Mouse (Mus musculus) intestine, embryonic 16.5 days (tissue): ENCODE measurements at regions not wholly inside any gene's neighbourhood (a gene's known extent, or its start where the extent isn't known, plus 50 kb on each side); places are given as distances from the start of the nearest gene placed in this dataset.

Experiments
- ATAC-seq: fragments of 200-750 bp; cut with Nextera tagmentation; 2 replicates; pipeline ENCODE4 v1.8.0; 2017; ENCODE audit warnings: moderate TSS enrichment, moderate library complexity
- H3K27ac ChIP-seq: fragments of 300-500 bp; sonication (generic); 2 replicates; pipeline ENCODE4 v1.5.1; 2014; ENCODE audit warnings: mild to moderate bottlenecking, low read length
- H3K27me3 ChIP-seq: fragments of 300-500 bp; sonication (generic); replicated peaks from 2 replicates; pipeline ENCODE4 v1.6.1; 2014; ENCODE audit warnings: low read length, control low read depth, mixed read lengths; ENCODE audit not compliant: control insufficient read depth, insufficient read depth
- H3K36me3 ChIP-seq: fragments of 300-500 bp; sonication (generic); 2 replicates; pipeline ENCODE4 v1.6.1; 2014; ENCODE audit warnings: low read length, control low read depth; ENCODE audit not compliant: control insufficient read depth, insufficient read depth
- H3K4me1 ChIP-seq: fragments of 300-500 bp; sonication (generic); 2 replicates; pipeline ENCODE4 v1.6.1; 2014; ENCODE audit warnings: low read length, control low read depth, mixed read lengths; ENCODE audit not compliant: control insufficient read depth, insufficient read depth
- H3K4me2 ChIP-seq: fragments of 300-500 bp; sonication (generic); 2 replicates; pipeline ENCODE4 v1.6.1; 2014; ENCODE audit warnings: low read depth, low read length, control low read depth
- H3K4me3 ChIP-seq: fragments of 300-500 bp; sonication (generic); 2 replicates; pipeline ENCODE4 v1.5.1; 2014; ENCODE audit warnings: mild to moderate bottlenecking, low read length
- H3K9ac ChIP-seq: fragments of 300-500 bp; sonication (generic); 2 replicates; pipeline ENCODE4 v1.6.1; 2014; ENCODE audit warnings: low read depth, low read length
- H3K9me3 ChIP-seq: fragments of 300-500 bp; sonication (generic); 2 replicates; pipeline ENCODE4 v1.6.1; 2016; ENCODE audit warnings: low read length, control low read depth; ENCODE audit not compliant: control insufficient read depth
- WGBS: fragments of 180-500 bp; shearing (Covaris S2); extraction: QIAGEN DNeasy Blood & Tissue Kit; methylation state at CpG from one replicate; pipeline ENCODE4 v1.1.7; 2014; 5-methylcytosine and 5-hydroxymethylcytosine counted together

DNA sequence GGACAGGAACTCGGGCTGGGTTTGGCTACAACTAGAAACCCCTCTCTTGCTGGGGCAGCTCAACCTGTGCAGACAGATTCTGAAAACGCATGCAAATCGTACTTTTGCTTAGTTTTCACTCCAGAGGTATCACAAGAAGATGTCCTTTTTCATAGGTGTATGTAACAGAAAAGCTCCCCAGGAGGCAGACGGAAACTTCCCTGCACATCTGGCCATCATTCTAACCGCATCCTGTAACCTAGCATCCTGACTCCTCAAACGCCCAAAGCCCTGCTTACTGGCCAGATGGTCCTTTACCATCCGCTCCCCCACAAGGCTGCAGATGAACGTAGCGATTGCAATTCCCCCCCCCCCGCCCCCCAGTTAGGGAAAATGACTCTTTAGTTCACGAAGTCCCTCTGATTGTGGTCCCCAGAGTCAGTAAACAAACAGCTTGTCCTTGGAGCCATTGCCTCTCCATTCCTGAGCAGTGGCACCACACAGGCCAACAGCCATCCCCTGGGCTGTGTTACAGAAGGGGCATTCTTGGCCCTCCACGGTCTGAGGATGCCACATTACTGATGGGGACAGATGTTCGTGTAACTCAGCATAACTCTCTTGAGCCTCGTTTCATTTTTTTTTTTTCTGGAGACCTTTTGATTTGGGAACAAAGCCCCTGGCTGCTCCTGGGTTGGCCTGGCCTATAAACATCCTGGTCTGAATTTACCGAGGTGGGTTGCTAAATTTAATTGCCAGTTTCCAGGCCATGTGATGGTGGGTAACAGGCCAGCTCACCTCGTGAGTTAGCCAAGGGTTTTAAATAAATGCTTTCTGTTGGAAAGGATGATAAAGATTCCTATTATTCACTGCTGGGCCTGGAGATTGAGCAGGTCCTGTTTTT, 149.6 kb upstream of the Rreb1 start:
- Histone ChIP-seq H3K4me3 (no peak overlapping the region), H3K27me3 (no peaks in the 10 kb centered on the region), H3K9me3 (peaks cover 5% of the 10 kb centered on the region; the same call in 1 of the 2 replicates), H3K4me2 (no peak overlapping the region), H3K27ac (no peak overlapping the region), H3K9ac (no peak overlapping the region), H3K36me3 (no peaks in the 10 kb centered on the region), H3K4me1 (no peaks in the 10 kb centered on the region)
- ATAC-seq: no peak
- 60% methylated on average over 16 of the region's 16 CpGs for WGBS

- no peak overlapping the region for H3K4me2 ChIP-seq
- no peak overlapping the region for H3K27ac ChIP-seq
- H3K9ac ChIP-seq: no peak overlapping the region
- no peaks in the 10 kb centered on the region for H3K27me3 ChIP-seq
- no peak for ATAC-seq
- no peaks in the 10 kb centered on the region for H3K4me1 ChIP-seq
- WGBS: 74% methylated on average over 6 of the region's 6 CpGs
- H3K9me3 ChIP-seq: peaks cover 5% of the 10 kb centered on the region; the same call in 1 of the 2 replicates
- no peaks in the 10 kb centered on the region for H3K36me3 ChIP-seq
- no peak overlapping the region for H3K4me3 ChIP-seq
Observed at GRCm38 (mm10) chr13:37629271-37629899, 148.8 kb upstream of the Rreb1 start.

DNA sequence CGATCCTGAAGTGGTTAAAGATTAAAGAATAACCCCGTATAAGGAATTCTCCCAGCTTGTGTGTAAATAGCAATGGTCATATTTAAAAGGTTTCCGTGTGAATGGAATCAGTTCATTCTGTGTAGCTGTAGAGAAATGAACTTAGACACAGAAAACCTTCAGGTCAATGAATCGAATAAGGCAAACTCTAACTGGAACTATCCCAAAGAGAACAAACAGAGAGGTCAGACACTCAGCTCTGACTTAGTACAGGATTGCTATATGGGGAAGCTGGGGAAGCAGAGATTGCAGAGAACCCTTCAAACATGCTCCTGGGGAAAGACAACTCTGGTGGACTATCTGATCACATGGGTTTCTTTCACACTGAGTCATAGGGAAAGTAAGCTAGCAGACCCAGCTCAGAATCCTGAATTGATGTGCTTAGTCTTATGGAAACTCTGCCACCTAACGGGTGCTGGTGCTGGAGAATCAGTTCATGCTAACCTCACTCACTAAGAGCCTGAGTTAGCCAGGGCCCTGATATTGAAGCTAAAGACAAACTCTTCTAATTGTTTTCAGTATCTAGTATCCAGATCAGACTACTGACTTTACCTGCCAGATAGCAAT, 145.3 kb upstream of the Rreb1 start:
- ATAC-seq: no peak
- 85% methylated on average over 5 of the region's 5 CpGs for WGBS
- H3K4me2 ChIP-seq: no peak overlapping the region

DNA sequence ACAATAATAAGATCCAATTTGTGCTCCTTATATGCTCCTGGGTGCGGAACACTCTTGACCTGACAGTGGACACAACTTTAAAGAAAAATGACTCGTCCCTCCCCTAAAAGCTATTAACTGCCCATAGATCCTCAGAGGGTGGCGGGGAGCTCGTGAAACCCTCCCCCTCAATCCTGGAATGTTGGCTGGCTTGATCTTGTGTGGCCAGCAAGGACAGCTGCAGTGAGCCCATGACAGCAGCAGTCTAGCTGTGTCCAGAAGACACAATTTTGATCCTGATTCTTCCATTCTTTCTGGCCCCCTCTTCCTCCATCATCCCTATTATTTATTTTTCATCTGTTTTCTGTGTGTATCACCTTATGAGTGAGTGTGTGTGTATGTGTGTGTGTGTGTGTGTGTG, 141.8 kb upstream of the Rreb1 start:
- Histone ChIP-seq H3K27ac (no peak overlapping the region), H3K9ac (no peak overlapping the region), H3K36me3 (no peaks in the 10 kb centered on the region), H3K4me1 (peaks cover 3% of the 10 kb centered on the region; the same call in 1 of the 2 replicates), H3K27me3 (no peaks in the 10 kb centered on the region), H3K4me3 (no peak overlapping the region), H3K4me2 (no peak overlapping the region), H3K9me3 (peaks cover 5% of the 10 kb centered on the region; the same call in 1 of the 2 replicates)
- no peak for ATAC-seq
- 68% methylated on average over 4 of the region's 4 CpGs for WGBS

More for the DNA sequence above, 145.3 kb upstream of the Rreb1 start:
- no peak overlapping the region for H3K4me3 ChIP-seq
- peaks cover 5% of the 10 kb centered on the region; the same call in 1 of the 2 replicates for H3K9me3 ChIP-seq
- no peaks in the 10 kb centered on the region; the same call in 1 of the 2 replicates for H3K4me1 ChIP-seq
- H3K27me3 ChIP-seq: no peaks in the 10 kb centered on the region
- H3K27ac ChIP-seq: no peak overlapping the region
- H3K9ac ChIP-seq: no peak overlapping the region
- H3K36me3 ChIP-seq: no peaks in the 10 kb centered on the region

DNA sequence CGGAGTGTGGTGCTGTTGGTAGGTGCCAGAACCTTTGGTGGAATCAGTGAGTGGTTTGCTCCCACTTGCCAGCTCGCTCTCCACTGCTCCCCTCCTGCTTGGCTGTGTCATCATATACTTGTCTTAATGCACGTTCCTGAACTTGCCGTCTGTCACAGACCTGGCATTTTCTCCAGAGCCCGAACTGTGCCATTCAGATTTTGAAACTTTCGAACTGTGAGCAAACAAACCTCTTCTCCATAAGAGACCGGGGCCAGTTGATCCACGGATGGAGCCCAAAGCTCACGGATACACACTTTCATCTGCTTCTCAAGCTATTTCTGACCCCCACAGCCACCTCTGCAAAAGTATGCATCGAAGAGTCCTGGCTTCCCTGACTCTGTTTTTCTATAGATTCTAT, 141.0 kb upstream of the Rreb1 start:
- Histone ChIP-seq H3K4me2 (no peak overlapping the region), H3K4me3 (no peak overlapping the region), H3K9me3 (peaks cover 4% of the 10 kb centered on the region; the same call in 1 of the 2 replicates), H3K27ac (no peak overlapping the region), H3K4me1 (peaks cover 3% of the 10 kb centered on the region; the same call in 1 of the 2 replicates), H3K36me3 (no peaks in the 10 kb centered on the region), H3K9ac (no peak overlapping the region), H3K27me3 (no peaks in the 10 kb centered on the region)
- 86% methylated on average over 10 of the region's 10 CpGs for WGBS
- no peak for ATAC-seq

- WGBS: 29% methylated on average over 8 of the region's 8 CpGs
- no peak overlapping the region for H3K4me2 ChIP-seq
- ATAC-seq: no peak
- H3K27me3 ChIP-seq: no peaks in the 10 kb centered on the region
- H3K9ac ChIP-seq: no peak overlapping the region
- no peaks in the 10 kb centered on the region for H3K9me3 ChIP-seq
- no peak overlapping the region for H3K4me3 ChIP-seq
- H3K36me3 ChIP-seq: no peaks in the 10 kb centered on the region
- H3K27ac ChIP-seq: no peak overlapping the region
- H3K4me1 ChIP-seq: peaks cover 3% of the 10 kb centered on the region; the same call in 1 of the 2 replicates
Observed at GRCm38 (mm10) chr13:37638071-37638511, 140.1 kb upstream of the Rreb1 start.

- ATAC-seq: no peak
- Histone ChIP-seq H3K4me1 (peaks cover 3% of the 10 kb centered on the region; the same call in 1 of the 2 replicates), H3K36me3 (no peaks in the 10 kb centered on the region), H3K9ac (no peak overlapping the region), H3K4me3 (no peak overlapping the region), H3K27ac (no peak overlapping the region), H3K9me3 (no peaks in the 10 kb centered on the region), H3K4me2 (no peak overlapping the region), H3K27me3 (no peaks in the 10 kb centered on the region)
- 62% methylated on average over 13 of the region's 13 CpGs for WGBS
Observed at GRCm38 (mm10) chr13:37642410-37643093, 135.6 kb upstream of the Rreb1 start.

DNA sequence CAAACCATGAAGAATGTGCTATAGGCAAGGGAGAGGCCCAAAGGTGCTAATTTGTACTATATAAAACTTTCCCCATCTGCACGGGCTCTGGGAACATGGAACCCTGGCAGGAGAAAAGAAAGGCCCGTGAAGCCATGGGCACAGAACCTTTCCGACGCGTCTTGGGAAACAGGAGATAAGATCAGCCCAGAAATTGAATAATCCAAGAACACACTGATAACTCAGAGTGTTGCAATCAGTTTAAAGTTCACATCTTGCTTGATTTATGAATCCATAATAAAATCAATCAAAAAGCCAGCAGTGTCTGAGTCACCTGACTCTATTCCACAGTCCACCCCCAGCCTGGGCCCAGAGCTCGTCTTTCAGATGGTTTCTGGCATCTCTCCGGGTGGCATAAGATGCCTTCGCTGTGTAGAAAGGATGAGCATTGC, 133.4 kb upstream of the Rreb1 start:
- Histone ChIP-seq H3K36me3 (no peaks in the 10 kb centered on the region), H3K9me3 (no peaks in the 10 kb centered on the region), H3K27ac (peak overlapping the region; percentile 13), H3K4me2 (no peak overlapping the region), H3K4me3 (no peak overlapping the region), H3K9ac (no peak overlapping the region), H3K4me1 (no peaks in the 10 kb centered on the region; the same call in 1 of the 2 replicates), H3K27me3 (no peaks in the 10 kb centered on the region)
- 66% methylated on average over 8 of the region's 8 CpGs for WGBS
- ATAC-seq: peak; percentile 77
